Mouse (Mus musculus) adrenal gland, postnatal 4 days (tissue): Measurements from ENCODE around the gene Khk. TPM values are rescaled to one million over a fixed set of nuclear protein-coding genes. Genes with fewer than 3 reads are reported as not detected.

Experiments used
- DNase-seq, 2 experiments: peaks; one replicate each; pipeline ENCODE4 v3.0.0; 2021 to 2022; ENCODE audit warnings: low spot score in 2 of 2, mixed read lengths in 2 of 2
- total RNA-seq, 2 experiments: library from RNA; stranded (reverse); gene quantifications; 2 replicates each; pipeline ENCODE4 v1.2.3; 2021

Gene Khk
- total RNA-seq, 2 experiments from 2014 or later, result 57.2 to 64.8 TPM

DNA sequence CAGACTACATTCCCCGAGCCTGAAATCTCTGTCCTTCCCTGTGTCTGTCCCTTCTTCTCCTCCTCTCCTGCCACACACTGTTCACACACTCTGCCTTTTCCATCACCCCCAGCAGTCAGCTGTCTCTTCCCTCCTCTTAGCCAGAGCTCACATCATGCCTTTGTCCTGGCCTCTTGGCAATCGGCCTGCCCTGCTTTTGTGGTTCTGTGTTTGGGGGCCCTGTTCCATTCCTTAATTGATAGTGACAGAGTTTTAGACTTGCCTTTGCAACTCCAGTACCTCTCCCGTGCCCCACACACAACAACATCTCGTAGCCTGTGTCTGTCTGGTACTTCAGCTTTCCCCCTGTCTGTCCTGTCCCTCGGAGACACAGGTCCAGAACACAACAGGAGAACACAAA lies 9.1 kb upstream of the Khk start:
- no peak for DNase-seq

DNA sequence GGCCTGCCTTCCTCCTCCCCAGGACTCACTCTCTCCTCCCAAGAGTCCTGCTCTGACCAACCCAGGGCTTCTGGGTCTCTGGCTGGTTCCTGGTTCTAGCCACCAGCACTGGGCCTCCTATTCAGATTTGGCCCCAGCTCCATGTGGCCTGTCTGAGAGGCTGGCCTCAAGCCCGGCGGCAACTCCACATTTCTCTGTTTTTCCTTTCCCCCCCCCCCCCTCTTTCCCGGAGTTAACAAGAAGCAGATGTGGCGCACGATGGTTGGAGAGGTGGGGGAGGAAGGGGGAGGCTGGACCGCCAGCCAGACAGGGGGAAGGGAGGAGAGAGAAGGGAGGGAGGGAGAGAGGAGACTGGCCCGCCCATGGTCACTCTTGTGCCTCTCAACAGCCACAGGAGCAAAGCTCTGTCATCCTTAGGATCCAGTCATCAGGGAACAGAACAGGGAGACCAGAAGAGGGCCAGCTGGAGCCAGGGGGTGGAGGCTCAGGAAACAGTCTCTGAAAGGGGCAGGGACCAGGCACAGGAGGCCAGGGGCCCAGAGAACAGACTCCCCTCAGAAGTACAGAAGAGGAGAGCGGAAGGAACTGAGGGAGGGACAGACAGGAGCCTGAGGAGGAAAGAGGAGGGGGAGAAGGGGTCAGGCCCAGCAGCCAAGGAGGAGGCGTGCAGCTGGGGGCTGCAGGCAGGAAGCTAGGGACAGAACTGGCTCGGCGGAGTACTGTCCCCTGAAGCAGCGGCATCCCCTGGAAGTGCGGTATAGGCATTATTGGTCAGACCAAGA lies 8.0 kb upstream of the Khk start, which contains the start of gene Emilin1:
Emilin1 (plus strand) TSS at position 343 of the 782 bp plus-strand sequence.
- no peak for DNase-seq

DNA sequence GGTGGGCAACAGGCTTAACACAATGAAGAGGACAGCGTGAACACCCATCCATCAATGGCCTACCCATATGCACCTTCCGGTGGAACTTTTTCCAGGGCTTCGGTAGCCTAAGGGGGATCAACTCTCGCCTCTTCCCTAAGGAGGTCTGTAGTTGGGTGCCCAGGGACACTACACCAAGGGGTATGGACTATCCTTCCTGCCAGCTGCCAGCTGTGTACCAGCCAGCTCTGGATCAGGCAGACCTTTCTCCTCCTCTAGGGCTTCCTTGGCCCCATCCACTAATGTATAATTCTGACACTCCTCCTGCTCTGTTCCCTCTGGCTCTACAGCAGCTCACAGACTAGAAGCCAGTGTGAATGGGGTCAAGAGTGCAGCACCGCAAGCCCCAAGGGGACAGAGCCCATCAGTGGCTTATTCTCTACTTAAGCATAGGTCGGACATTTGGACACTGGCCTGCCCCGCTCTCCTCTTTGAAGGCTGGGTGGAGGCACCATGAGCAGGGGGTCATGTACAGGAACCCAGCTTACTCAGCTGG lies 7.1 kb upstream of the Khk start:
- no peak for DNase-seq

DNA sequence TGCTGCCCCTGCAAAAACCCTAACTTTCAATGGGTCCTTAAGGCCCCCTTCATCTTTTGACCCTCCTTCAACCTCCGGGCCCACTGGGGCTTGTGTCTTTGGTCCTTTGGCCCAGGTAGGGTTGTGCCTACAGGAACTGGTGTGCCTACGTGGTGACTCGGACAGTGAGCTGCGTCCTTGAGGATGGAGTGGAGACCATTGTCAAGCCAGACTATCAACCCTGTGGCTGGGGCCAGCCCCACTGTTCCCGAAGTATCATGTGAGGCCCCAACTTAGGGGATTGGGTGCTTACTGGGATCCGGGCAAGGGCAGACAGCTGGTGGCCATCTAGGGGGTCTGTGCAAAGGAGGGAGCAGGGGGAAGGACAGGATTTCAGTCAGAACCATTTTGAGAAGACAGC lies 6.4 kb upstream of the Khk start:
- no peak for DNase-seq

DNA sequence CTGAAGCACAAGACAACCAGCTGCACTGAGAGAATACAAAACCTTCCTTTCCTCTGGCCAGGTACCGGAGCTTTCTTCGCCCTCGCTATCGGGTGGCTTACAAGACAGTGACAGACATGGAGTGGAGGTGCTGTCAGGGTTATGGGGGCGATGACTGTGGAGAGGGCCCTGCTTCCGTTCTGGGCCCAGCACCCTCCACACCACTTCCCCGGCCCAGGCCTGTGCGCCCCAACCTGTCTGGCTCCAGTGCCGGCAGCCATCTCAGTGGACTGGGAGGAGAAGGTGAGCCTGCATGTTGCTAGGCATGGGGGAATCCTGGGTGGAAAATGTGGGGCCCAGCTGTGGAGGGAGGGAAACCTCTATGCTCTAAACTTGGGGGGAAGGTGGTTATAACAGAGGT lies 5.8 kb upstream of the Khk start:
- DNase-seq, result no peak

DNA sequence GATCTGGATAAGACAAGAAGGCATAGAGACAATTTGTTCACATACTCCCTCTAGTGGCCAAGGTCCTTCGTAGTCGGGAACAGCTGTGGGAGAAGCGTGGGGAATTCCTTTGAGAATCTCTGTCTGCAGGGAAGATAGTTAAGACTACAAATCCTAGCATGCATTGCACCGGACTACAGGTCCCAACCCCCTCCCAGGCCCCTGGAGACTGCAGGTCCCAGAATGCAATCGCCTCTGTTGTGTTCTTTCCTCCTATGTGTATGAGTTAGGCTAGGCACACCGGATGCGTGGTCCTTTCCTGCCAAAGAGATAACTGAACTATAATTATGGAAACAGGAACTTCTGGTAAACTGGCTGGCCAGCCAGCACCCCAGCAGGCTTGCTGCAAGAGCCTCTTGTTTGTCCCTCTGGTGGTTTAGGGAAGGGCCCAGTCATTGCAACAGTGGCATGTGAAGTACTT lies 5.2 kb upstream of the Khk start:
- peak in 1 of 2 experiments; percentile 66 for DNase-seq

DNA sequence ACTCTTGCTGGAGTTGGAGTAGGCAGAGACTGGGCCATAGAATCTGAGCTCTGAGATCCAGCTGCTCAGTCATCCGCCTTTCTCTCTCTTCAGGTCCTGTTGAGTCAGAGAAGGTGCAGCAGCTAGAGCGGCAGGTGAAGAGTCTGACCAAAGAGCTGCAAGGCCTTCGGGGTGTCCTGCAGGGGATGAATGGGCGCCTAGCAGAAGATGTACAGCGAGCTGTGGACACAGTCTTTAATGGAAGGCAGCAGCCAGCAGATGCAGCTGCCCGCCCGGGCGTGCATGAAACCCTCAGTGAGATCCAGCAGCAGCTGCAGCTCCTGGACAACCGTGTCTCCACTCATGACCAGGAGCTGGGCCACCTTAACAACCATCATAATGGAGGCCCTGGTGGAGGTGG lies 4.4 kb upstream of the Khk start:
- DNase-seq, result no peak

DNA sequence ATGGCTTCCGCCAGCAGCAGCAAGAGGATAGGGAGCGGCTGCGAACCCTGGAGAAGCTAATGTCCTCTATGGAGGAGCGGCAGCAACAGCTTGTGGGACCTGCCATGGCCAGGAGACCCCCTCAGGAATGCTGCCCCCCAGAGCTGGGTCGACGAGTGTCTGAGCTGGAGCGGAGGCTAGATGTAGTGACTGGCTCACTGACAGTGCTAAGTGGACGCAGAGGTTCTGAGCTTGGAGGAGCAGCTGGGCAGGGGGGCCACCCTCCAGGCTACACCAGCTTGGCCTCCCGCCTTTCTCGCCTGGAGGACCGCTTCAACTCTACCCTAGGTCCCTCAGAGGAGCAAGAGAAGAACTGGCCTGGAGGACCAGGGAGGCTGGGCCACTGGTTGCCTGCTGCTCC lies 3.9 kb upstream of the Khk start:
- DNase-seq, result no peak

DNA sequence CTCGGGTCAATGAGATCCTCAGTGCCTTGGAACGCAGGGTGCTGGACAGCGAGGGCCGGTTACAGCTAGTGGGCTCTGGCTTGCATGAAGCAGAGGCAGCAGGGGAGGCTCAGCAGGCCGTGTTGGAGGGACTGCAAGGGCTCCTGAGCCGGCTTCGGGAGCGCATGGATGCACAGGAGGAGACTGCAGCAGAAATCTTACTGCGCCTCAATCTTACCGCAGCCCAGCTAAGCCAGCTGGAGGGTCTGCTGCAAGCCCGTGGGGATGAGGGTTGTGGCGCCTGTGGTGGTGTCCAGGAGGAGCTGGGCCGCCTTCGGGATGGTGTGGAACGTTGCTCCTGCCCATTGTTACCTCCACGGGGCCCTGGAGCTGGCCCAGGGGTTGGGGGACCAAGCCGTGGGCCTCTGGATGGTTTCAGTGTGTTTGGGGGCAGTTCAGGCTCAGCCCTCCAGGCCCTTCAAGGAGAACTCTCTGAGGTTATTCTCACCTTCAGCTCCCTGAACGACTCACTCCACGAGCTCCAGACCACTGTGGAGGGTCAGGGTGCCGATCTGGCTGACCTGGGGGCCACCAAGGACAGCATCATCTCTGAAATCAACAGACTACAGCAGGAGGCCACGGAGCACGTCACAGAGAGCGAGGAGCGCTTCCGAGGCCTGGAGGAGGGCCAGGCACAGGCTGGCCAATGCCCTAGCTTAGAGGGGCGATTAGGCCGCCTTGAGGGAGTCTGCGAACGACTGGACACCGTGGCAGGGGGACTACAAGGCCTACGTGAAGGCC lies 3.1 kb upstream of the Khk start:
- no peak for DNase-seq

DNA sequence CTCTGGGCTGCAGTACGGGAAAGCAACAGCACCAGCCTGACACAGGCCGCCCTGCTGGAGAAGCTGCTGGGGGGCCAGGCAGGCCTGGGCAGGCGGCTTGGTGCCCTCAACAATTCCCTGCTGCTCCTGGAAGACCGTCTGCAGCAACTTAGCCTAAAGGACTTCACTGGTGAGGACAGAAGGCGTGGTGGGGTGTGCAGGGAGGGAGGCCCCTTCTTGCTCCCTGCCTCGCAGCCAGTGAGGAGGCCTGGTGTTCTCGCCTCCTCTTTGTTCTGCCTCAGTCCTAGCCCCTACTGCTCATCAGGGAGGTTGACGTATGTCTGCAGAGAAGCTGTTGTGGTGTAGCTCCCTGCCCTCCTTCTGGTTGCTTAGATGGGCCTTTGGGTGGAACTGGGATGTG lies 2.5 kb upstream of the Khk start:
- no peak for DNase-seq

DNA sequence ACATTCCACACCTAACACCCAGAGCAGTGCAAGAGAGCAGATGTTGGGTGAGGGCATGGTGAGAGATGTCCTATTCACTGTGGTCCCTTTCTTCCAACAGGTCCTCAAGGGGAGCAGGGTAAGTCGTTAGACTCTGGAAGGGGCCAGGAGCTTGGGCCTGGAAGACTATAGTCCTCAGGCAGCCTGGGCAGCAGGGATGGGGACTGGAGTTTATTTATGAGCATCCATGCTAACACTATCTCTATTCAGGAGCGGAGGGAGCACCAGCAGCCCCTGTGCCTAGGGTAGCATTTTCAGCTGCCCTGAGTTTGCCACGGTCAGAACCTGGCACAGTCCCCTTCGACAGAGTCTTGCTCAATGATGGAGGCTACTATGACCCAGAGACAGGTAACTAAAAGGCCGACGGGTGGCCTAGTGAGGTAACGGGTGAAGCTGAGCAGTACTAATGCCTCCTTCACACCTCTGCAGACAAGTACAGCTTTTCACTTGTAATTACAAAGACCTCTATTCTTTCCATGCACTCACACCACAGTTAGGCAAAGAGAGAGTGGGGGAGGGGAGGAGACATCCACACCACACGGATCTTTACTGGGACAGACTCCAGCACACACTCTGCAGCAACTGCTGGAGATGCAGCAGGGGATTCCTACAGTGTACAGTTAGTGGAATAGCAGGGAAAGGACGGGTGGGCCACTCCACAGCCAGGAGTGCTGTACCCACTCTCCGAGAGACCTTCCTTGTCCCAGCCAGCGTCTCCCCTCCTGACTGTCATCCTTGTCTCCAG lies 1.2 kb upstream of the Khk start:
- no peak for DNase-seq

DNA sequence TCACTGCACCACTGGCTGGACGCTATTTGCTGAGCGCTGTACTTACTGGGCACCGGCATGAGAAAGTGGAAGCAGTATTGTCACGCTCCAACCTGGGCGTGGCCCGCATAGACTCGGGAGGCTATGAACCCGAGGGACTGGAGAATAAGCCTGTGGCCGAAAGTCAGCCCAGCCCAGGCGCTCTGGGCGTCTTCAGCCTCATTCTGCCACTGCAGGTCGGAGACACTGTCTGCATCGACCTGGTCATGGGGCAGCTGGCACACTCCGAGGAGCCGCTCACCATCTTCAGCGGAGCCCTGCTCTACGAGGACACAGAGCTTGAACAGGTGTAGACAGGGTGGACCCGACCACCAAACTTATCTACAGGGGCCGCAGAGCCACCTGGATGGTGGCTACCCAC lies 610 bp upstream of the Khk start:
- no peak for DNase-seq

DNA sequence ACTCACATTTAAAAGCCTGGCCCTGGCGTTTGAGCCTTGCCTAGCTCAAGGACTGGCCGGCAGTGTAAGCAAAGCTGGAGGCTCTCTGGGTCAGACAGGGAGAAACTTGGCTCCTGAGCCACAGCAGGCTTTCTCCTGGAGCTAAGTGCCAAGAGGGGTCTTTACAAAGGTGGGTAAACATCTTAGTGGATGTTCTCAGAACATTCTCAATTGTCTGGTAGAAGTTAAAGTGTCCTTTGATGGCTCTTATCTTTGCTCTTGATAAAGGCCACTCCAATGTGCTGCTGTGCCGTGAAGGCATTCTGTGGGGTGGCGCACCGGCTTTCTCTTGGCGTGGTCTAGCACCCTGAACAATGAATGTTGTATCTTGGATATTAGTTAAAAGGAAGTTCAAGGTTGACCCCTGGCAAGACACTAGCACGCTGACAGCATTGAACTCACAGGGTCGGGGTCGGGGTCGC lies 1.4 kb downstream of the Khk start:
- no peak for DNase-seq

DNA sequence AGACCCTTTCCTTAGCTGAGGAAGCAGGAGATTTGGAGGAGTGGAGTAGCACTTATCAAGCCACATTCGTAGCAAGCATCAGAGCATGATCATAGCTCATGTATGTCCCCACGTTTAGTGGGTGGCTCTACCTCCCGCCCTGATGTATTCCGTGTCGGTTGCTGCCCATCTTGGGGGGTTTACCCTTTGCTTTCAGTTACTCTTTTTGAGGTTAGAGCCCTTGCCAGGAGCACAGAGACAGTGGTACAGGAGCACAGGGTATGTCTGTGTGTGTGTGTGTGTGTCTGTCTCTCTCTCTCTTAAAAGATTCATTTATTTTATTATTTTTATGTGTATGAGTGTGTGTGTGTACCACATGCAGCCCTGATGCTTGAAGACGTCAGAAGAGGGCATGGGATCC lies 1.9 kb downstream of the Khk start:
- DNase-seq, result no peak

DNA sequence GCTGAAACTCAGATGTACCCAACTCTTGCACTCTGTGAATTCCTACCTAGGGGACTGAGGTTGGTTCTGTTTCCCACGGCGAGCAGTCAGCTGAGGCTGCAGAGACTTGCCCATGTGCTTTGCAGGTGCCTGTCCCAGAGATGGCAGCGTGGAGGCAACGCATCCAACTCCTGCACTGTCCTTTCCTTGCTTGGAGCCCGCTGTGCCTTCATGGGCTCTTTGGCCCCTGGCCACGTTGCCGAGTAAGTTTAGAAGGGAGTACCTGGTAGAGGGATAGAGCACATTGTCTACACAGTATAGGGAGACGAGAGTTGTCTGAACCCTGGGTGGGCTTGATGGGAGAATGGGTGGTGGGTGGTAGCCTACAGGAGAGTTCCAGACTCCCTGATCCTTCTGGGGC lies 3.4 kb downstream of the Khk start:
- DNase-seq, result no peak

DNA sequence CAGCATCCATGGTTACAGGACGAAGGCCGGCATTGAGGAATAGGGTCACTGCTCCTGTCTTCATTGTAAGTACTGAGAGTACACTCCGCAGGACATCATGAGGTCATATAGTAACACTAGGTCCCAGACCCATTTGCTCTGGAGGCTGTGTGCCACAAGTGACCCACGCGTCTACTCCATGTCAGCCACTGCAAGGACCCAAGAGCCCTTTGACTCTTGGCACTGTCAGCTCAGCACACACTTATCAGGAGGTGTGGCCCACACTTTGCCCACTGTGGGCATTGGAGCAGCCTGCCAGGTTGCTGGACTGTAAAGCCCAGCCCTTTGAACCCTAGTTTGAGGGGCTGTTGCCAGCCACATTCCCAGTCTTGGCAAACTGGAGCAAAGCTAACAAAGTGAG lies 4.0 kb downstream of the Khk start:
- no peak for DNase-seq

DNA sequence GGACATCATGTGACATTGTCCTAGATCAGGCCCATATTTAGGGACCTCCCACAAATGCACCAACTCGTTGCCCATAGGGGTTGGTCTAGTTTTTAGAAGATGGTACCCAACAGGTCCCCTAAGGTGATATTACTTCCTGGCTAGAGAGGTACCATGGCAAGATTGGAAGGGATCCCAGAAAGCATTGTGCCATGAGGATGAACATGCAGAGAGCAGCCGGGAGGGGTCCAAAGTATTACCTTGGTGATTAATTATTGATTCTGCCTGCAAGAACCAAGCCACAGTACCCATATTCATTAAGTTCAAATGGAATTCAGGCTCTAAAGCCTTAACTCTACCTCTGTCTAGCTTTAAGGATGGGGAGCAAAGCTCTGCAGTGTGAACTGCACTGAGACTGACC lies 4.8 kb downstream of the Khk start:
- DNase-seq, result no peak

DNA sequence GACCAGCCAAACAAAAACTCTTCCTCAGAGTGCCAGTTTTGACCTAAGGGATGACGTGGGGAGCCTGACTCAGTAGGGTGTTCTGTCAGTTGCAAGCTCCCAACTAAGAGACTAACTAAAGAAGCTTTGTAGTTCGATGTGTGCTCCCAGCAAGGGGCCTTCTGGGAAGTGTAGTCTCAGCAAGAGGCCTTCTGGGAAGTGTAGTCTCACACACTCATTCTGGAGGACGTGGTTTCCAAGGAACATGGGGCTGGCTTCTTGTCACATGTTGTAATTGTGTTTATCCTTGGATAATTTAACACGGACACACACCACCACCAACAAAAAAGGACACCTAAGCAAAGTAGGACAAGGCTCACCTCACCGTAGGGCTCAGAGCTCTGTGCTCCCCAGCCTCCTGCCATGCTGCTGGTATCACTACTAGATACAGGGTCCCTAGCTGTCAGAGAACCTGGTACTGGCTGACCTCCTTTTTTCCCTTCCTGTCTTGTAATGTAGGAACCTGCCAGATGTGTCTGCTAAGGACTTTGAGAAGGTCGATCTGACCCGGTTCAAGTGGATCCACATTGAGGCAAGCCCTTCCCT lies 6.8 kb downstream of the Khk start:
- no peak for DNase-seq

DNA sequence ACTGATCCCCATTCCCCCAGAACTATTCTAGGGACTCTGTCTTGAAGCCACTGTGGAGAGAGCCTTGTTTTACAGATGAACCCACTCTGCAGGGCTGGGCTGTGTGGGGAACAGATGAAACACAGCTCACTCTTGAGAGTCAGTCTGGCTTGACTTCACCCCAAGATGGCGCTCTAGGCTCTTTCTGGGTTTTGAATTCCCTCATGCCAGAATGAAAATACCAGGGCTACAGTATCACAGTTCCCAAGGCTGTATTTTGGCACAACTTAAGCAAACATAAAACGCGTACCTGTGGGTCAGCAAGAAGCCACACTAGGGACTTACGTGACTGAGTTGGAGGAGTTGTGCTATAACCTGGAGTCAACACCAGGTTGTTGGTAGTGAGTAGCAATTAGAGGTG lies 8.9 kb downstream of the Khk start:
- peak in 1 of 2 experiments; percentile 58 for DNase-seq

DNA sequence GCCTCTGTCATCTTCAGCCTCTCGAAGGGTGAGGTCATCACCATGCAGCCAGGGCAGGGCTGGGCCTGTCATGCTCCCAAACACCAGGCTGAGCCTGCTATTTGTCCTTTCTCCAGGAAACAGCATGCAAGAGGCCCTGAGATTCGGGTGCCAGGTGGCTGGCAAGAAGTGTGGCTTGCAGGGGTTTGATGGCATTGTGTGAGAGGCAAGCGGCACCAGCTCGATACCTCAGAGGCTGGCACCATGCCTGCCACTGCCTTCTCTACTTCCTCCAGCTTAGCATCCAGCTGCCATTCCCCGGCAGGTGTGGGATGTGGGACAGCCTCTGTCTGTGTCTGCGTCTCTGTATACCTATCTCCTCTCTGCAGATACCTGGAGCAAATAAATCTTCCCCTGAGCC lies 9.6 kb downstream of the Khk start:
- DNase-seq, result no peak

DNA sequence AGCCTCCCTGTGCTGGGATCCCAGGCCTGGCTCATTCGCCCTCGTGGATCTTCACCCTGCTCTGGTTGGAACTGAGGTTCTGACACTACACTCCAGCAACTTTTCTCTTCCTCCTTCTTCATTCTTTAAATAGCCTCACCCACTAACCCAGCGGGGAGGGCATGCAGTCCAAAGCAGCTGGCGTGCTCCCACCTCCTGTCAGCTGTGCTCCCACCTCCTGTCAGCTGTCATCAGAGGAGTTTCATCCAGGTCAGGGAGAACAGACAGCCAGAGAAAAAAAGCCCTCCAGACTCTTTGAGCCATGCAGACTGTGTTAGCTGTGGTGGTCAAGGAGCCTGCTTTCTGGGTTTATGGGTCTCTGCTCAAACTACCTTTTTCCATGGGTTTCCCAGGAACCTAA lies 10.1 kb downstream of the Khk start:
- no peak for DNase-seq
